Mouse (Mus musculus): ENCODE data around the gene Tmem212. TPM values are rescaled to one million over a fixed set of nuclear protein-coding genes. Genes with fewer than 3 reads are reported as not detected.

Tmem212 gene
- polyA plus RNA-seq, 1 experiment, result 0.32 TPM

GRCm38 (mm10) chr3:27872429-27872828 is 23.7 kb downstream of the Tmem212 start:
- Histone ChIP-seq H3K4me3 (ENCODE audit: control insufficient read depth, low read depth, low read length) (peak overlapping the region; percentile 59; the same call in 1 of the 2 replicates), H3K4me1 (ENCODE audit: control insufficient read depth, insufficient read depth, low read length) (no peaks in the 10 kb centered on the region), H3K27me3 (ENCODE audit: control insufficient read depth, insufficient read depth, low read length) (no peaks in the 10 kb centered on the region), H3K36me3 (ENCODE audit: control insufficient read depth, insufficient read depth, low read length) (no peaks in the 10 kb centered on the region), H3K27ac (ENCODE audit: control insufficient read depth, insufficient read depth, low read depth, low read length) (no peak overlapping the region)
- TF ChIP-seq CTCF (IDR thresholded peaks at IDR 0.05; ENCODE audit: control insufficient read depth, insufficient read depth, insufficient replicate concordance, low read depth, low read length), result no peak
- no peak for TF ChIP-seq POLR2A (IDR thresholded peaks at IDR 0.05; ENCODE audit: control insufficient read depth, low read depth, low read length)

GRCm38 (mm10) chr3:27871891-27872290 is 24.3 kb downstream of the Tmem212 start:
- no peak overlapping the region for H3K27ac ChIP-seq (ENCODE audit: control insufficient read depth, insufficient read depth, low read depth, low read length)

GRCm38 (mm10) chr3:27871371-27871770 is 24.8 kb downstream of the Tmem212 start:
- Histone ChIP-seq H3K27me3 (ENCODE audit: control insufficient read depth, insufficient read depth, low read length) (no peaks in the 10 kb centered on the region), H3K4me3 (ENCODE audit: control insufficient read depth, low read depth, low read length) (no peak overlapping the region), H3K27ac (ENCODE audit: control insufficient read depth, insufficient read depth, low read depth, low read length) (no peak overlapping the region), H3K36me3 (ENCODE audit: control insufficient read depth, insufficient read depth, low read length) (no peaks in the 10 kb centered on the region), H3K4me1 (ENCODE audit: control insufficient read depth, insufficient read depth, low read length) (no peaks in the 10 kb centered on the region)
- TF ChIP-seq CTCF (IDR thresholded peaks at IDR 0.05; ENCODE audit: control insufficient read depth, insufficient read depth, insufficient replicate concordance, low read depth, low read length), result no peak
- TF ChIP-seq POLR2A (IDR thresholded peaks at IDR 0.05; ENCODE audit: control insufficient read depth, low read depth, low read length), result no peak

More at GRCm38 (mm10) chr3:27871891-27872290, 24.3 kb downstream of the Tmem212 start:
- Histone ChIP-seq H3K27me3 (ENCODE audit: control insufficient read depth, insufficient read depth, low read length) (no peaks in the 10 kb centered on the region), H3K4me1 (ENCODE audit: control insufficient read depth, insufficient read depth, low read length) (no peaks in the 10 kb centered on the region), H3K36me3 (ENCODE audit: control insufficient read depth, insufficient read depth, low read length) (no peaks in the 10 kb centered on the region), H3K4me3 (ENCODE audit: control insufficient read depth, low read depth, low read length) (no peak overlapping the region)
- TF ChIP-seq POLR2A (IDR thresholded peaks at IDR 0.05; ENCODE audit: control insufficient read depth, low read depth, low read length), result no peak
- no peak for TF ChIP-seq CTCF (IDR thresholded peaks at IDR 0.05; ENCODE audit: control insufficient read depth, insufficient read depth, insufficient replicate concordance, low read depth, low read length)

- Histone ChIP-seq H3K27me3 (ENCODE audit: control insufficient read depth, insufficient read depth, low read length) (no peaks in the 10 kb centered on the region), H3K27ac (ENCODE audit: control insufficient read depth, insufficient read depth, low read depth, low read length) (no peak overlapping the region), H3K36me3 (ENCODE audit: control insufficient read depth, insufficient read depth, low read length) (no peaks in the 10 kb centered on the region), H3K4me1 (ENCODE audit: control insufficient read depth, insufficient read depth, low read length) (no peaks in the 10 kb centered on the region), H3K4me3 (ENCODE audit: control insufficient read depth, low read depth, low read length) (no peak overlapping the region)
- no peak for TF ChIP-seq POLR2A (IDR thresholded peaks at IDR 0.05; ENCODE audit: control insufficient read depth, low read depth, low read length)
- no peak for TF ChIP-seq CTCF (IDR thresholded peaks at IDR 0.05; ENCODE audit: control insufficient read depth, insufficient read depth, insufficient replicate concordance, low read depth, low read length)
These were observed 27.5 kb downstream of the Tmem212 start for GRCm38 (mm10) chr3:27868681-27869080.

GRCm38 (mm10) chr3:27867731-27868130 is 28.4 kb downstream of the Tmem212 start:
- Histone ChIP-seq H3K4me3 (ENCODE audit: control insufficient read depth, low read depth, low read length) (no peak overlapping the region), H3K27me3 (ENCODE audit: control insufficient read depth, insufficient read depth, low read length) (no peaks in the 10 kb centered on the region), H3K4me1 (ENCODE audit: control insufficient read depth, insufficient read depth, low read length) (peaks cover 3% of the 10 kb centered on the region), H3K27ac (ENCODE audit: control insufficient read depth, insufficient read depth, low read depth, low read length) (no peak overlapping the region), H3K36me3 (ENCODE audit: control insufficient read depth, insufficient read depth, low read length) (no peaks in the 10 kb centered on the region)
- no peak for TF ChIP-seq POLR2A (IDR thresholded peaks at IDR 0.05; ENCODE audit: control insufficient read depth, low read depth, low read length)
- TF ChIP-seq CTCF (IDR thresholded peaks at IDR 0.05; ENCODE audit: control insufficient read depth, insufficient read depth, insufficient replicate concordance, low read depth, low read length), result no peak

GRCm38 (mm10) chr3:27862821-27863740 is 33.1 kb downstream of the Tmem212 start:
- H3K27me3 ChIP-seq (ENCODE audit: control insufficient read depth, insufficient read depth, low read length), result no peaks in the 10 kb centered on the region
- peak overlapping the region; percentile 68 for H3K27ac ChIP-seq (ENCODE audit: control insufficient read depth, insufficient read depth, low read depth, low read length)
- peak overlapping the region; percentile 41 for H3K4me3 ChIP-seq (ENCODE audit: control insufficient read depth, low read depth, low read length)
- H3K36me3 ChIP-seq (ENCODE audit: control insufficient read depth, insufficient read depth, low read length), result no peaks in the 10 kb centered on the region
- no peak for TF ChIP-seq CTCF (IDR thresholded peaks at IDR 0.05; ENCODE audit: control insufficient read depth, insufficient read depth, insufficient replicate concordance, low read depth, low read length)
- TF ChIP-seq POLR2A (IDR thresholded peaks at IDR 0.05; ENCODE audit: control insufficient read depth, low read depth, low read length), result no peak
- peaks cover 3% of the 10 kb centered on the region for H3K4me1 ChIP-seq (ENCODE audit: control insufficient read depth, insufficient read depth, low read length)

GRCm38 (mm10) chr3:27861601-27862000 is 34.6 kb downstream of the Tmem212 start:
- TF ChIP-seq CTCF (IDR thresholded peaks at IDR 0.05; ENCODE audit: control insufficient read depth, insufficient read depth, insufficient replicate concordance, low read depth, low read length) (no peak), POLR2A (IDR thresholded peaks at IDR 0.05; ENCODE audit: control insufficient read depth, low read depth, low read length) (no peak)
- Histone ChIP-seq H3K27ac (ENCODE audit: control insufficient read depth, insufficient read depth, low read depth, low read length) (no peak overlapping the region), H3K27me3 (ENCODE audit: control insufficient read depth, insufficient read depth, low read length) (no peaks in the 10 kb centered on the region), H3K36me3 (ENCODE audit: control insufficient read depth, insufficient read depth, low read length) (no peaks in the 10 kb centered on the region), H3K4me1 (ENCODE audit: control insufficient read depth, insufficient read depth, low read length) (peaks cover 3% of the 10 kb centered on the region), H3K4me3 (ENCODE audit: control insufficient read depth, low read depth, low read length) (no peak overlapping the region)
